Mouse (Mus musculus) E14TG2a.4 (cell line): ENCODE data around the gene Zgpat.
A peak's percentile ranks its signal among the peaks of the same experiment; 100 is the strongest.

Experiments used
- CTCF ChIP-seq: conservative IDR thresholded peaks from 2 replicates; pipeline ENCODE4 v1.5.1; 2014; ENCODE audit warnings: low read length
- NANOG ChIP-seq: IDR thresholded peaks from 2 replicates; pipeline ENCODE4 v1.6.1; 2014; ENCODE audit warnings: borderline replicate concordance, low read length, mixed read lengths
- POU5F1 ChIP-seq: IDR thresholded peaks from 2 replicates; pipeline ENCODE4 v1.6.1; 2014; ENCODE audit warnings: low read length, borderline replicate concordance

- no peak for TF ChIP-seq CTCF
- TF ChIP-seq POU5F1: peak; percentile 29; the same call in 1 of the 2 replicates
- peak; percentile 98 for TF ChIP-seq NANOG
Measured at GRCm38 (mm10) chr2:181332542-181332941, 32.2 kb upstream of the Zgpat start.
